Mouse (Mus musculus) bone marrow, adult 2 months (tissue): Measurements from ENCODE around the gene Slamf6.

Experiments used
- CTCF ChIP-seq: fragments of 200-500 bp; IDR thresholded peaks from 2 replicates; pipeline ENCODE4 v1.5.1; 2011; ENCODE audit warnings: low read length, control low read depth; ENCODE audit not compliant: control insufficient read depth, insufficient read depth
- POLR2A ChIP-seq: fragments of 200-500 bp; IDR thresholded peaks from 2 replicates; pipeline ENCODE4 v1.6.1; 2011; ENCODE audit warnings: low read depth, mild to moderate bottlenecking, control low read depth, low read length, borderline replicate concordance; ENCODE audit not compliant: control insufficient read depth

GRCm38 (mm10) chr1:171996701-171997100, 79.4 kb downstream of the Slamf6 start:
- no peak for TF ChIP-seq CTCF
- TF ChIP-seq POLR2A, result no peak
